Mouse (Mus musculus): Measurements from ENCODE around the gene Cacng4.
A peak's percentile ranks its signal among the peaks of the same experiment; 100 is the strongest.

GRCm38 (mm10) chr11:107761790-107762500, 32.4 kb downstream of the Cacng4 start:
- TF ChIP-seq MYOD1 (IDR thresholded peaks at IDR 0.05; ENCODE audit: control insufficient read depth in 1 of 3, insufficient read length in 2 of 3, low read depth in 2 of 3) = peak in 2 of 3 experiments; percentile 38 to 81
- TF ChIP-seq POLR2A (IDR thresholded peaks at IDR 0.05; ENCODE audit: insufficient read length, low read depth) = no peak
- peak; percentile 62 to 84 (median 66) for TF ChIP-seq MYOG (IDR thresholded peaks at IDR 0.05; ENCODE audit: control insufficient read depth in 1 of 3, insufficient read depth in 1 of 3, insufficient read length in 2 of 3, low read depth in 2 of 3)
- no peak for TF ChIP-seq USF1 (IDR thresholded peaks at IDR 0.05; ENCODE audit: low read depth)
- no peak for TF ChIP-seq CEBPB (IDR thresholded peaks at IDR 0.05; ENCODE audit: insufficient read depth, poor library complexity, severe bottlenecking)

All from myocyte (in vitro differentiated cells).